Comparison of ENCODE assay signal across 8 mouse cellular contexts in genomic region chr19:6951381-6951968, GRCm38 (mm10). TPM values are rescaled to one million over a fixed set of nuclear protein-coding genes. Genes with fewer than 3 reads are reported as not detected.
A peak's percentile ranks its signal among the peaks of the same experiment; 100 is the strongest.
DNase-seq lines count a peak whose midpoint lies in the region; ATAC-seq and TF ChIP-seq lines count a peak whose summit lies in the region.

No protein-coding gene starts in this region.

- under 1% methylated on average over 35 of the region's 35 CpGs for WGBS in bone marrow, adult 2 months
- WGBS in embryonic facial prominence, embryonic 15.5 days: under 1% methylated on average over 35 of the region's 35 CpGs
- WGBS in kidney, embryonic 15.5 days: under 1% methylated on average over 35 of the region's 35 CpGs

- H3K4me2 ChIP-seq in embryonic facial prominence, embryonic 15.5 days (replicated peaks): peak overlapping the region; percentile 95
- peak overlapping the region; percentile 92 for H3K4me2 ChIP-seq in kidney, embryonic 15.5 days

- peak overlapping the region; percentile 68 for H3K9ac ChIP-seq in embryonic facial prominence, embryonic 15.5 days
- peak overlapping the region; percentile 68 for H3K9ac ChIP-seq in kidney, embryonic 15.5 days

- DNase-seq in 416B (ENCODE audit: low read depth) (peak; percentile 96), liver (peak; percentile 90)
- peak; percentile 98 to 99 for DNase-seq in heart, adult 9 months (ENCODE audit: low spot score in 2 of 2)
- peak; percentile 76 to 85 for DNase-seq in spleen, postnatal 4 days (ENCODE audit: low spot score in 2 of 2)

- peak; percentile 85 for ATAC-seq in embryonic facial prominence, embryonic 15.5 days (ENCODE audit: insufficient number of reproducible peaks, low FRiP score, low TSS enrichment, low read depth)
- ATAC-seq in kidney, embryonic 15.5 days (replicated peaks; ENCODE audit: low FRiP score): peak; percentile 81
- ATAC-seq in monocyte, adult 5-6 weeks (replicated peaks; ENCODE audit: insufficient number of reproducible peaks, low FRiP score, low TSS enrichment, poor library complexity, severe bottlenecking): peak; percentile 77

- H3K4me1 ChIP-seq in bone marrow, adult 2 months (ENCODE audit: control insufficient read depth, insufficient read depth, low read length): peaks cover 2% of the 10 kb centered on the region; the same call in 1 of the 2 replicates
- H3K4me1 ChIP-seq in embryonic facial prominence, embryonic 15.5 days: peaks cover 39% of the 10 kb centered on the region
- peaks cover 29% of the 10 kb centered on the region for H3K4me1 ChIP-seq in kidney, embryonic 15.5 days

- H3K27me3 ChIP-seq in embryonic facial prominence, embryonic 15.5 days: no peaks in the 10 kb centered on the region
- no peaks in the 10 kb centered on the region for H3K27me3 ChIP-seq in kidney, embryonic 15.5 days

- peak; percentile 4; the same call in 1 of the 2 replicates for TF ChIP-seq CTCF in bone marrow, adult 2 months (IDR thresholded peaks at IDR 0.05; ENCODE audit: control insufficient read depth, insufficient read depth, low read length)

- no peaks in the 10 kb centered on the region for H3K9me3 ChIP-seq in embryonic facial prominence, embryonic 15.5 days (replicated peaks)
- no peaks in the 10 kb centered on the region for H3K9me3 ChIP-seq in kidney, embryonic 15.5 days (replicated peaks)

- peak overlapping the region; percentile 84 for H3K4me3 ChIP-seq in bone marrow, adult 2 months (replicated peaks; ENCODE audit: control insufficient read depth, low read depth, low read length)
- H3K4me3 ChIP-seq in embryonic facial prominence, embryonic 15.5 days (replicated peaks): peak overlapping the region; percentile 58
- peak overlapping the region; percentile 54 for H3K4me3 ChIP-seq in kidney, embryonic 15.5 days (replicated peaks)

- H3K36me3 ChIP-seq in embryonic facial prominence, embryonic 15.5 days: peaks cover 32% of the 10 kb centered on the region
- peaks cover 35% of the 10 kb centered on the region for H3K36me3 ChIP-seq in kidney, embryonic 15.5 days

- H3K27ac ChIP-seq in bone marrow, adult 2 months (ENCODE audit: control insufficient read depth, insufficient read depth, low read depth, low read length, poor library complexity): peak overlapping the region; percentile 85
- peak overlapping the region; percentile 97 for H3K27ac ChIP-seq in embryonic facial prominence, embryonic 15.5 days (replicated peaks)
- H3K27ac ChIP-seq in kidney, embryonic 15.5 days: peak overlapping the region; percentile 96

- TF ChIP-seq POLR2A in bone marrow, adult 2 months (IDR thresholded peaks at IDR 0.05; ENCODE audit: borderline replicate concordance, control insufficient read depth, low read depth, low read length): peak; percentile 78; the same call in 1 of the 2 replicates

RNA-seq across cellular contexts. Expression of gene Gpr137, which starts 9.2 kb away (rescaled TPM):
- polyA plus RNA-seq in bone marrow, adult 2 months (2011; ENCODE audit: insufficient read depth, insufficient read length, low replicate concordance, missing spikeins): 18.7 and 31.9 TPM in 2 replicates
- 41.8 and 42.2 TPM in 2 replicates for polyA plus RNA-seq in embryonic facial prominence, embryonic 15.5 days (2015; fragmentation: Nextera tagmentation; extraction: Ambion mirVana)
- polyA plus RNA-seq in kidney, embryonic 15.5 days (2015; fragmentation: Nextera tagmentation; extraction: Ambion mirVana): 30.4 and 32.9 TPM in 2 replicates
- 13.1 to 16.8 TPM (median 14.2 TPM) in 3 replicates for total RNA-seq in monocyte, adult 5-6 weeks (2017)

RNA-seq across cellular contexts. Expression of gene Bad, which starts 9.8 kb away (rescaled TPM):
- polyA plus RNA-seq in bone marrow, adult 2 months (2011; ENCODE audit: insufficient read depth, insufficient read length, low replicate concordance, missing spikeins): 15.4 and 20.4 TPM in 2 replicates
- polyA plus RNA-seq in embryonic facial prominence, embryonic 15.5 days (2015; fragmentation: Nextera tagmentation; extraction: Ambion mirVana): 90.3 and 97.9 TPM in 2 replicates
- polyA plus RNA-seq in kidney, embryonic 15.5 days (2015; fragmentation: Nextera tagmentation; extraction: Ambion mirVana): 68.4 and 75.5 TPM in 2 replicates
- total RNA-seq in monocyte, adult 5-6 weeks (2017): 9.3 to 26.0 TPM (median 10.3 TPM) in 3 replicates

RNA-seq across cellular contexts. Expression of gene Kcnk4, which starts 17.2 kb away (rescaled TPM):
- polyA plus RNA-seq in bone marrow, adult 2 months (2011; ENCODE audit: insufficient read depth, insufficient read length, low replicate concordance, missing spikeins): not detected in 2 replicates
- polyA plus RNA-seq in embryonic facial prominence, embryonic 15.5 days (2015; fragmentation: Nextera tagmentation; extraction: Ambion mirVana): 1.4 and 1.7 TPM in 2 replicates
- polyA plus RNA-seq in kidney, embryonic 15.5 days (2015; fragmentation: Nextera tagmentation; extraction: Ambion mirVana): 0.14 and 0.45 TPM in 2 replicates
- total RNA-seq in monocyte, adult 5-6 weeks (2017): not detected in 3 replicates

RNA-seq across cellular contexts. Expression of gene Ppp1r14b, which starts 23.3 kb away (rescaled TPM):
- polyA plus RNA-seq in bone marrow, adult 2 months (2011; ENCODE audit: insufficient read depth, insufficient read length, low replicate concordance, missing spikeins): 83.5 and 137 TPM in 2 replicates
- 224 and 246 TPM in 2 replicates for polyA plus RNA-seq in embryonic facial prominence, embryonic 15.5 days (2015; fragmentation: Nextera tagmentation; extraction: Ambion mirVana)
- 139 and 160 TPM in 2 replicates for polyA plus RNA-seq in kidney, embryonic 15.5 days (2015; fragmentation: Nextera tagmentation; extraction: Ambion mirVana)
- 31.2 to 34.4 TPM (median 33.6 TPM) in 3 replicates for total RNA-seq in monocyte, adult 5-6 weeks (2017)

RNA-seq across cellular contexts. Expression of gene Plcb3, which starts 24.8 kb away (rescaled TPM):
- polyA plus RNA-seq in bone marrow, adult 2 months (2011; ENCODE audit: insufficient read depth, insufficient read length, low replicate concordance, missing spikeins): 9.7 and 14.6 TPM in 2 replicates
- 48.2 and 49.1 TPM in 2 replicates for polyA plus RNA-seq in embryonic facial prominence, embryonic 15.5 days (2015; fragmentation: Nextera tagmentation; extraction: Ambion mirVana)
- 42.5 and 44.8 TPM in 2 replicates for polyA plus RNA-seq in kidney, embryonic 15.5 days (2015; fragmentation: Nextera tagmentation; extraction: Ambion mirVana)
- total RNA-seq in monocyte, adult 5-6 weeks (2017): 9.2 to 17.4 TPM (median 15.8 TPM) in 3 replicates

Comparison
In these comparisons a context has a peak if more than half of its experiments do, and no peak if none do; other contexts are left out.
1. Peak in every context shown above with its lines: DNase-seq, ATAC-seq, H3K4me3 ChIP-seq and H3K27ac ChIP-seq.